Mouse (Mus musculus) testis, adult 2 months (tissue): ENCODE measurements around the gene Tmem62. TPM values are rescaled to one million over a fixed set of nuclear protein-coding genes. Genes with fewer than 3 reads are reported as not detected.

Experiments used
- H3K27ac ChIP-seq: fragments of 200-500 bp; 2 replicates; pipeline ENCODE4 v1.5.1; 2012; ENCODE audit warnings: low read depth, low read length; ENCODE audit not compliant: control insufficient read depth, insufficient read depth
- H3K27me3 ChIP-seq: fragments of 200-500 bp; 2 replicates; pipeline ENCODE4 v1.6.1; 2012; ENCODE audit warnings: mild to moderate bottlenecking, low read length, moderate library complexity; ENCODE audit not compliant: control insufficient read depth, insufficient read depth
- H3K36me3 ChIP-seq: fragments of 200-500 bp; 2 replicates; pipeline ENCODE4 v1.6.1; 2012; ENCODE audit warnings: mild to moderate bottlenecking, low read length; ENCODE audit not compliant: control insufficient read depth, insufficient read depth
- H3K4me1 ChIP-seq: fragments of 200-500 bp; 2 replicates; pipeline ENCODE4 v1.6.1; 2012; ENCODE audit warnings: low read length; ENCODE audit not compliant: control insufficient read depth, insufficient read depth
- H3K4me3 ChIP-seq: fragments of 200-500 bp; 2 replicates; pipeline ENCODE4 v1.5.1; 2012; ENCODE audit warnings: low read depth, mild to moderate bottlenecking, low read length, moderate library complexity, mixed read lengths; ENCODE audit not compliant: control insufficient read depth
- CTCF ChIP-seq: fragments of 200-500 bp; IDR thresholded peaks from 2 replicates; pipeline ENCODE4 v1.5.1; 2012; ENCODE audit warnings: low read depth, mild to moderate bottlenecking, inconsistent platforms, low read length, moderate library complexity; ENCODE audit not compliant: control insufficient read depth, insufficient read depth, insufficient replicate concordance
- POLR2A ChIP-seq: fragments of 200-500 bp; IDR thresholded peaks from 2 replicates; pipeline ENCODE4 v1.6.1; 2012; ENCODE audit warnings: low read depth, mild to moderate bottlenecking, inconsistent platforms, low read length, moderate library complexity; ENCODE audit not compliant: control insufficient read depth
- polyA plus RNA-seq: library from polyadenylated mRNA; depleted of rRNA; stranded (reverse); fragments of >200 nt; gene quantifications from 2 replicates; pipeline ENCODE4 v1.2.3, GENCODE M21; 2012

Gene Tmem62
- polyA plus RNA-seq, 1 experiment, result 3.6 TPM

DNA sequence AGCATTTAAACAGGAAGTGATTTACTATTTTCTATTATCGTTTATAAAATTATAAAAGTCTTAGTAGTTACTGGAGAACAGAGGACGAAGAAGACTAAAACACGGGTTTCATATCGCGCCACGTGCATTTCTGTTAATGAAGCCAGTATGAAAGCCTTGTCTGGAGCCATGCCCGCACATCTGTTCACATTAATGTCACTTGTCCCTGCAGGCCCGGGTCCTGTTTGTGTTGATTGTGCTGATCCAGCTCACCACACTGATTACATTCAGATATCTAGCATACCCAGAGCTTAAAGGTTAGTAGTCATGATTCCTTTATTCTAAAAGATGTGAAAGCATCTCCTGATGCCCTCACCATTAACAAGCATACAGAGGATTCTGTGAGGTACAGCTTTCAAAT is 22.0 kb downstream of the Tmem62 start:
- TF ChIP-seq POLR2A (no peak), CTCF (no peak)
- Histone ChIP-seq H3K36me3 (no peaks in the 10 kb centered on the region), H3K27me3 (no peaks in the 10 kb centered on the region), H3K4me1 (no peaks in the 10 kb centered on the region), H3K4me3 (no peak overlapping the region), H3K27ac (no peak overlapping the region)

DNA sequence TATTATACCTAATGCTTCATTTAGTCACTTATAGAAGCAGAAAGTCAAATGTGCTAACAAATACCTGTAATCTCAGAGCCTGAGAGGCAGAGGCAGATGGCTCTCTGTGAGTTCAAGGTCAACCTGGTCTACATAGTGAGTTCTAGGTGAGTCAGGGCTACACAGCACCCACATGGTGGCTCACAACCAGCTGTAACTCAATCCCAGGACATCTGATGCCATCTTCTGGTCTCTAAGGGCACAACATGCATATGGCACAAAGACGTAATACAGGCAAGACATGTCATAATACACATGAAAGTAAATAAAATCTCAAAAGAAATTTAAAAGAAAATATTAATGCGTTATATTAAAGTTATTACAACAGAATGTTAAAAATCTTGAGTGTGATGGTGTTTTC is 26.8 kb downstream of the Tmem62 start:
- H3K27me3 ChIP-seq, result no peaks in the 10 kb centered on the region
- H3K4me1 ChIP-seq, result peaks cover 3% of the 10 kb centered on the region; the same call in 1 of the 2 replicates
- no peak for TF ChIP-seq POLR2A
- TF ChIP-seq CTCF, result no peak

GRCm38 (mm10) chr2:121004018-121004811 is 27.4 kb downstream of the Tmem62 start:
- no peak overlapping the region for H3K4me3 ChIP-seq
- no peak for TF ChIP-seq CTCF
- TF ChIP-seq POLR2A, result no peak
- H3K36me3 ChIP-seq, result no peaks in the 10 kb centered on the region
- H3K27ac ChIP-seq, result no peak overlapping the region
- H3K4me1 ChIP-seq, result peaks cover 8% of the 10 kb centered on the region
- H3K27me3 ChIP-seq, result no peaks in the 10 kb centered on the region

More for the DNA sequence above, 26.8 kb downstream of the Tmem62 start:
- H3K4me3 ChIP-seq, result no peak overlapping the region
- no peak overlapping the region for H3K27ac ChIP-seq
- no peaks in the 10 kb centered on the region for H3K36me3 ChIP-seq

DNA sequence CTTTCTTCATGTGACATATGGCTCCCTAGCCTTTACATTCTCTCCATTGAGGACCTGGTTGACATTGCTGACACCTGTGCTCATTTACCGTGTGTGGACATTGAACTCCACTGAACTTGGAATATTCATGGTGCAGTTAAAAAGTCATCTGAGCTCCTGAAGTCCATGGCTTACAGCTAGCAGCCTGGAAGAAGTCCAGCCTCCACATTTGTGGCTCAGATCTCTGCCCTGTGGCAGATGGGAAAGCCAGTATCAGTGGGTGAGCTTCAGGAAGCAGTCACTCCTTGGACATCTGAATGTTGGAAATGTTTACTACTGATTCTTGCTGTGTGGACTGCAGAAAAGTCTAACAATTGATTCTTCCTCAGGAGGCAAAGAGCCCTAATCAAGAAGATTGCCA is 30.2 kb downstream of the Tmem62 start:
- H3K36me3 ChIP-seq, result no peaks in the 10 kb centered on the region
- H3K27me3 ChIP-seq, result no peaks in the 10 kb centered on the region
- no peak overlapping the region for H3K27ac ChIP-seq
- no peak for TF ChIP-seq POLR2A
- no peak for TF ChIP-seq CTCF
- H3K4me3 ChIP-seq, result no peak overlapping the region
- peaks cover 8% of the 10 kb centered on the region for H3K4me1 ChIP-seq

- no peaks in the 10 kb centered on the region for H3K36me3 ChIP-seq
- peaks cover 8% of the 10 kb centered on the region for H3K4me1 ChIP-seq
- no peak for TF ChIP-seq CTCF
- TF ChIP-seq POLR2A, result peak; percentile 20; the same call in 1 of the 2 replicates
- H3K27ac ChIP-seq, result peak within 1 kb of the TSS; percentile 40
- peak within 1 kb of the TSS; percentile 99 for H3K4me3 ChIP-seq
- no peaks in the 10 kb centered on the region for H3K27me3 ChIP-seq
Observed at GRCm38 (mm10) chr2:121007925-121008663, 31.3 kb downstream of the Tmem62 start, which contains the start of gene Ccndbp1. TSS of gene Ccndbp1 (plus strand) at chr2:121008403.

DNA sequence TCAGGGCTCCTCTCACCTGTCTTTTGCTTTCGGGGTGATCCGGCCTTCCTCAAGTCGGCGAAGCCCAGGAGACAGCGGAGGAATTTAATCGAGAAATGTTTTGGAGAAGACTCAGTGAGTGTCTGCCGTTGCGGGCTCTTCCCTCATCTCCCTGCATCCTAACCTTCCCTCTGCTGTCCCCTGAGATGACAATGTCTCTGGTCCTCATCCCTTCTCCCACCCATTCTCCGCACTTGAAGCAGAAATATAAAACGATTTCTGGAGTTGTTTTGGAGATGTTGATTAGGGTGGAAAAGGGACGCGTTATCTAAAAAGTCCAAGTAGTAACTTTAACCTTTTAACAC is 31.8 kb downstream of the Tmem62 start:
- TF ChIP-seq POLR2A (no peak), CTCF (no peak)
- peak overlapping the region; percentile 16; the same call in 1 of the 2 replicates for H3K27ac ChIP-seq
- no peaks in the 10 kb centered on the region for H3K36me3 ChIP-seq
- H3K4me1 ChIP-seq, result peaks cover 8% of the 10 kb centered on the region
- H3K4me3 ChIP-seq, result peak overlapping the region; percentile 99
- no peaks in the 10 kb centered on the region for H3K27me3 ChIP-seq

GRCm38 (mm10) chr2:121009071-121009677 is 32.4 kb downstream of the Tmem62 start:
- H3K4me1 ChIP-seq, result peaks cover 8% of the 10 kb centered on the region
- H3K27me3 ChIP-seq, result no peaks in the 10 kb centered on the region
- no peak overlapping the region for H3K27ac ChIP-seq
- no peaks in the 10 kb centered on the region for H3K36me3 ChIP-seq
- H3K4me3 ChIP-seq, result peak overlapping the region; percentile 99
- TF ChIP-seq CTCF (no peak), POLR2A (no peak)
